Mouse (Mus musculus) heart, adult 2 months (tissue): ENCODE data around the gene Ptprd.

Source experiments
- CTCF ChIP-seq: fragments of 200-600 bp; IDR thresholded peaks from 2 replicates; pipeline ENCODE4 v1.8.1; 2022; ENCODE audit warnings: antibody characterized with exemption, mild to moderate bottlenecking, moderate library complexity
- EP300 ChIP-seq: fragments of 200-500 bp; IDR thresholded peaks from 2 replicates; pipeline ENCODE4 v1.6.1; 2011; ENCODE audit warnings: low read depth, low read length, control low read depth; ENCODE audit not compliant: insufficient read depth
- POLR2A ChIP-seq: fragments of 200-500 bp; IDR thresholded peaks from 2 replicates; pipeline ENCODE4 v1.6.1; 2011; ENCODE audit warnings: mild to moderate bottlenecking, low read depth, low read length, control low read depth; ENCODE audit not compliant: insufficient read depth

DNA sequence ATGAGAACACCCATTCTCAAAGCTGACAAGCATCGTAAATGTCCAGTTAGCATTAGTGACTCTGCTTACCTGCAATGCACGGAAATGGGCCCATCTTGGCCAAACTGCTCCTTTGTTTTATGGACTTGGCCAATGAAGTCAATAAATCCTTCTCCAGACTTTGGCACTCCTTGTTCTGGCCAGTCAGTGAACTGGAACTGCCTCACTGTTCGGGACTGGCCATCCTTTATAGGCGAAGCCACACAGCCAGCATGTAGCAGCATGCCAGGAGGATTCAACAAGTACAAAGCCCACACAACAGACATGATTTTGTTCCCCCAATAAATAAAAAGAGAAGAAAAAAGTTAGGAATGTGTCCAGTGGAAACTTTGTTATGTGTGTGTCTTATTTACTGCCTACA lies 2261.2 kb downstream of the Ptprd start:
- TF ChIP-seq CTCF (no peak), EP300 (no peak), POLR2A (no peak)
